Mouse (Mus musculus): ENCODE measurements around the gene Acap1.
"Not testable (repeated sequence)": the region's sequence is repeated elsewhere in the genome, so short reads cannot be mapped to it uniquely, and the experiment has no call there.

The Acap1 gene

GRCm38 (mm10) chr11:69876867-69877266, 18.5 kb downstream of the Acap1 start:
- peak; percentile 62 to 76 for DNase-seq (ENCODE audit: low read depth in 1 of 2, low spot score in 2 of 2)

- no peak for DNase-seq (ENCODE audit: low read depth in 1 of 2, low spot score in 2 of 2)
These were observed 19.2 kb downstream of the Acap1 start for GRCm38 (mm10) chr11:69876186-69876585.

- DNase-seq (ENCODE audit: low read depth in 1 of 2, low spot score in 2 of 2), result no peak
These were observed 22.9 kb downstream of the Acap1 start for GRCm38 (mm10) chr11:69872451-69872850.

DNA sequence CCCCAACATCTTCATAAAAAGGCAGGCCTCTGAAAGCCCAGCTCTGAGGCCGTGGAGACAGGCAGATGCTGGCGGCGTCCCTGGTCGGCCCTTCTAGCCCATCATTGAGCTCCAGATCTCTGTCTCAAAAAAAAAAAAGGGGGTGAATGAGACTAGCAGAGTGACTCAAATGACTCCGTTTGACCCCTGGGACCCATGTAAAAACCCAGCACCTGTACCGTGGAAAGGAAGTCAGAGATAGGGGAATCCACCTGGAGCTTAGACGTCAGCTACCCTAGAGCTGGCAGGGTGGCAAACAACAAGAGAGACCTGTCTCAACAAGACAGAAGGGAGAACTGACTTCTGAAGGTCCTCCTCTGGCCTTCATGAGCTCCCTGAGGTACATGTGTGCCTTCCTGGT, 23.5 kb downstream of the Acap1 start:
- DNase-seq (ENCODE audit: low read depth in 1 of 2, low spot score in 2 of 2), result no peak

- DNase-seq (ENCODE audit: low read depth in 1 of 2, low spot score in 2 of 2), result no peak
These were observed 24.9 kb downstream of the Acap1 start for GRCm38 (mm10) chr11:69870289-69871069.

- no peak for DNase-seq (ENCODE audit: low read depth in 1 of 2, low spot score in 2 of 2)
These were observed 28.0 kb downstream of the Acap1 start for GRCm38 (mm10) chr11:69867335-69867734.

DNA sequence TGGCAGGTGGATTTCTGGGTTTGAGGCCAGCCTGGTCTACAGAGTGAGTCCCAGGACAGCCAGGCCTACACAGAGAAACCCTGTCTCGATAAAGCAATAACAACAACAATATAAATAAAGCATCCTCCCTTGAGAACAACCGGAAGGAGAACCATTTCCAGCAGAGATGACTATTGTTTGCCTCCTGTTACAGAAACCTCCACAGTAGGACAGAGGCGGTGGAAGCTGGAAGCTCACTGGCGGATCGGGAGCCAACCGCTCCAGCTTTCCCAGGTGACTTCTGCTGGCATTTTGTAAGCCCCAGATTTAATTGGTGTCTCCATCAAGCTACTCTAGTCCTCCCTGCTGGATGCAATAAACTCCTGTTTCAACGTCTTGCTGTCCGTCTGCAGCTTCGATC, 29.8 kb downstream of the Acap1 start:
- no peak for DNase-seq (ENCODE audit: low read depth in 1 of 2, low spot score in 2 of 2)

GRCm38 (mm10) chr11:69864138-69864860, 31.0 kb downstream of the Acap1 start:
- DNase-seq (ENCODE audit: low read depth in 1 of 2, low spot score in 2 of 2), result no peak

- not testable (repeated sequence) for DNase-seq (ENCODE audit: low read depth in 1 of 2, low spot score in 2 of 2)
These were observed 31.6 kb downstream of the Acap1 start for GRCm38 (mm10) chr11:69863729-69864128.

GRCm38 (mm10) chr11:69858113-69858998, 37.0 kb downstream of the Acap1 start, which contains the start of gene Tnk1:
Gene Tnk1 (minus strand): TSS chr11:69858730.
- no peak for DNase-seq (ENCODE audit: low read depth in 1 of 2, low spot score in 2 of 2)

GRCm38 (mm10) chr11:69855347-69855746, 40.0 kb downstream of the Acap1 start:
- DNase-seq (ENCODE audit: low read depth in 1 of 2, low spot score in 2 of 2), result no peak

GRCm38 (mm10) chr11:69854680-69855079, 40.7 kb downstream of the Acap1 start:
- DNase-seq (ENCODE audit: low read depth in 1 of 2, low spot score in 2 of 2), result no peak

DNA sequence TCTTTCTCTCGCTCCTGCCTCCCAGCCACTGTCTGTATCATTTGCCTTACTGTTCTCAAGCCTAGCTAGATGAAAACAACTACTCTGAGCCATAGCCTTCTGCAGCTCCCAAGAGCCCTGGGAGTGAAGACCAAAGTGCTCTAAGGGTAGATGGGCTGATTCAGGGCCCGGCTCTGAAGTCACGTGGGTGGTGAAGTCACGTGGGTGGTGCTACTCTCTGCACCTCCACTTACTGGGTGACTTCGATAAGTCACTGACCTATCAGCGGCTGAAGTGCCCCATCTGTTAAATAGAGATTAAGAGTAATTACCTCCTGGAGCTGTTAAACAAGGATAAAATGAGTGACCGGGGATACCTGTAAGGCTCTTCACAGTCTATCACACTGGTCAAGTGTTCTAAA, 41.3 kb downstream of the Acap1 start:
- DNase-seq (ENCODE audit: low read depth in 1 of 2, low spot score in 2 of 2), result no peak

DNA sequence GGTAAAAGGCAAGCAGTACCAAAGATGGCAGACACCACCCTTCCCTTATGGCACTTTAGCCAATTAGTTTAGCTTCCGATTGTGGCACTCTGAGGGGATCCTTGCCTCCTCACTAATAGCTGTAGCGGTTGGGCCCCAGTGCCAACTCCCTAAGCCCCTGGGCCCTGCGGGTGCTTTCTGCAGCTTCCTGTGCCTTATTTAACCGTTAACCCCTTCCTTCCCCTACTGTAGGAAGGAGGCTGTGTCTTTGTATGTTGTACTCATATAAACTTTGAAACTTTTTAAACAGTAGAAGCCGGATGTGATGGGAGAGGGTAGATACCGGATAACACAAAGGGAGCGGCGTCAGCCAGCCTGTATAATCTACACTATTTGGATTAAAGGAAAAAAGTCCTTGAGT, 44.6 kb downstream of the Acap1 start:
- no peak for DNase-seq (ENCODE audit: low read depth in 1 of 2, low spot score in 2 of 2)

DNA sequence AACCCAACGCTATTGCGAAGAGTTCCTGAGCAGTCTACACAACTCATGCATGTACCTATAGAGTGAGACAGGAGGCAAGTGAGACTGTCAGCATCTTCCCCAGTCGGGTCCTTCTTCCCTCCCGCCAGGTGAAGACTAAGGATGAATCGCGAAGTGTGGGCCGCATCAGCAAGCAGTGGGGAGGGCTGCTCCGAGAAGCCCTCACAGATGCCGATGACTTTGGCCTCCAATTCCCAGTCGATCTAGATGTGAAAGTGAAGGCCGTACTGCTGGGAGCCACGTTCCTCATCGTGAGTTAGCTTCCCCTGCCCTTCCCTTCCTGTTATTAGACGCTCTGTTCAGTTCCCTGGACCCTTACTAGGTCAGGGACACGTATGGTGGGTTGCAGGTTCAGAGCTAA, 45.5 kb downstream of the Acap1 start:
- DNase-seq (ENCODE audit: low read depth in 1 of 2, low spot score in 2 of 2), result no peak

DNA sequence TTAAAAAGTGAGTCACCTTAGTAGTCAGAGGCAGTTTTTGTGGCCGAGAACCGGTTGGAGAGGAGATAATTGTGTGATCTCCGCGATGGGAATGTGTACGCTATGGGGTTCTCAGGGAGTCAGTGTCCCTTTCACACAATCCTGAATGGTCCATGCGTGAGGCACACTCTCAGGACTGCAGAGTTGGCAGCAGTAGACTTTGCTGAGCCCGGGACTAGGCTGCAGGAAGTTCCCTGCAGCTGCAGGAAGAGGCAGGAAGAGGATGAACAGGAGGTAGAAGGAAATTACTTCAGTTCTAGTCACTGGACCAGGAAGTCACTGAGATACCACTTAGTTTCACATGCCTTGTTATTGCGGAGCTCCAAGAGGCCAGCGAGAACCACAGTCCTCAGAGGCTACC, 46.2 kb downstream of the Acap1 start:
- no peak for DNase-seq (ENCODE audit: low read depth in 1 of 2, low spot score in 2 of 2)

GRCm38 (mm10) chr11:69848021-69848420, 47.3 kb downstream of the Acap1 start:
- DNase-seq (ENCODE audit: low read depth in 1 of 2, low spot score in 2 of 2), result no peak

GRCm38 (mm10) chr11:69846738-69847688, 48.3 kb downstream of the Acap1 start:
- no peak for DNase-seq (ENCODE audit: low read depth in 1 of 2, low spot score in 2 of 2)

GRCm38 (mm10) chr11:69846198-69846680, 49.1 kb downstream of the Acap1 start, which contains the start of gene Plscr3:
Gene Plscr3 (plus strand): TSS chr11:69846376.
- peak; percentile 45 to 81 for DNase-seq (ENCODE audit: low read depth in 1 of 2, low spot score in 2 of 2)

- DNase-seq (ENCODE audit: low read depth in 1 of 2, low spot score in 2 of 2), result no peak
These were observed 56.6 kb downstream of the Acap1 start for GRCm38 (mm10) chr11:69838714-69839104.
